Mouse (Mus musculus) G1E (cell line): Measurements from ENCODE around the gene Chmp2a. TPM values are rescaled to one million over a fixed set of nuclear protein-coding genes. Genes with fewer than 3 reads are reported as not detected.
A peak's percentile ranks its signal among the peaks of the same experiment; 100 is the strongest.
"Not testable (repeated sequence)": the region's sequence is repeated elsewhere in the genome, so short reads cannot be mapped to it uniquely, and the experiment has no call there.

Source experiments
- ATAC-seq: 2 replicates; pipeline ENCODE4 v1.8.0; 2016; ENCODE audit warnings: mild to moderate bottlenecking; ENCODE audit not compliant: insufficient number of reproducible peaks, poor library complexity, low FRiP score, severe bottlenecking; ENCODE audit errors: extremely low read depth
- DNase-seq: peaks from one replicate; pipeline ENCODE4 v3.0.0; 2012; ENCODE audit warnings: low spot score
- H3K27me3 ChIP-seq: 2 replicates; pipeline ENCODE4 v1.6.1; 2012; ENCODE audit warnings: mild to moderate bottlenecking, low read length, inconsistent platforms; ENCODE audit not compliant: insufficient read depth
- H3K36me3 ChIP-seq: replicated peaks from 2 replicates; pipeline ENCODE3; 2012; ENCODE audit warnings: mild to moderate bottlenecking, inconsistent platforms
- H3K4me1 ChIP-seq: 2 replicates; pipeline ENCODE4 v1.6.1; 2012; ENCODE audit warnings: low read depth, low read length, inconsistent platforms, mixed read lengths; ENCODE audit not compliant: insufficient read depth
- H3K4me3 ChIP-seq: 2 replicates; pipeline ENCODE4 v1.5.1; 2012; ENCODE audit warnings: low read depth, mild to moderate bottlenecking, inconsistent platforms, low read length, moderate library complexity, mixed read lengths
- H3K9me3 ChIP-seq: replicated peaks from 2 replicates; pipeline ENCODE4 v1.6.1; 2012; ENCODE audit warnings: inconsistent platforms
- CTCF ChIP-seq: IDR thresholded peaks from 2 replicates; pipeline ENCODE4 v1.5.1; 2012; ENCODE audit warnings: low read depth, low read length, inconsistent platforms, mixed read lengths
- GATA1 ChIP-seq: IDR thresholded peaks from 2 replicates; pipeline ENCODE4 v1.6.1; 2012; ENCODE audit warnings: borderline replicate concordance, low read length, inconsistent platforms, mixed read lengths
- GATA2 ChIP-seq: IDR thresholded peaks from 2 replicates; pipeline ENCODE4 v1.6.1; 2012; ENCODE audit warnings: low read depth, low read length, inconsistent platforms, borderline replicate concordance
- POLR2AphosphoS5 ChIP-seq: IDR thresholded peaks from 2 replicates; pipeline ENCODE4 v1.6.1; 2012; ENCODE audit warnings: low read depth, low read length, inconsistent platforms; ENCODE audit not compliant: insufficient replicate concordance
- TAL1 ChIP-seq: conservative IDR thresholded peaks from 2 replicates; pipeline ENCODE4 v1.6.1; 2012; ENCODE audit warnings: low read depth, low read length, inconsistent platforms, mixed read lengths
- polyA plus RNA-seq: library from polyadenylated mRNA; stranded (reverse); fragments of >175 nt; gene quantifications from 2 replicates; pipeline ENCODE4 v1.2.3, GENCODE M21; 2012
- total RNA-seq, 2 experiments: library from RNA; stranded (forward) in 1 of 2; stranded (reverse) in 1 of 2; fragments of 200-1000 nt in 1 of 2; fragments of >200 nt in 1 of 2; fragmentation: Nextera tagmentation in 1 of 2; gene quantifications; 2 replicates each; pipeline ENCODE4 v1.2.3; 2014 to 2017

Chmp2a gene
- total RNA-seq (2014; fragmentation: Nextera tagmentation) (148 and 163 TPM in 2 replicates), total RNA-seq (2017) (178 and 188 TPM in 2 replicates), polyA plus RNA-seq (141 and 289 TPM in 2 replicates)

GRCm38 (mm10) chr7:13034148-13034977, at the start of gene Chmp2a:
Gene Chmp2a (minus strand): TSS chr7:13034807.
- TF ChIP-seq POLR2AphosphoS5 (peak; percentile 94; the same call in 1 of the 2 replicates), GATA1 (no peak)
- Histone ChIP-seq H3K4me1 (peaks cover 73% of the 10 kb centered on the region), H3K9me3 (no peaks in the 10 kb centered on the region), H3K36me3 (peaks cover 73% of the 10 kb centered on the region), H3K27me3 (no peaks in the 10 kb centered on the region), H3K4me3 (peak within 1 kb of the TSS; percentile 83)
- DNase-seq (peak; percentile 93), ATAC-seq (peak; percentile 73)

DNA sequence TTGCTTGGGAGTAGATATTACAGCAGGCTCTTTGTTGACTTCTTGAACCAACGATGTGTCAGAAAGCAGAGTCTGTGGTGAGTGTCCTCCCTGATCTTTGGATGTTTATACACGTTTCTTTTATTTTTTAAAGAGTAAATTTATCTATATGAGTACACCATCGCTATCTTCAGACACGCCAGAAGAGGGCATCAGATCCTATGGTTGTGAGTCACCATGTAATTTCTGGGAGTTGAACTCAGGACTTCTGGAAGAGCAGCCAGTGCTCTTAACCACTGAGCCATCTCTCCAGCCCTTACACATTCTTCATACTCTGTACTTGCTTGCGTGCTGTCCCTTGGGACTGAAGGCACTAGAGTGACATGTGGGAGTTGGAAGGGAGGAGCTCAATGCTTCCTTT, 37.7 kb upstream of the Chmp2a start:
- H3K36me3 ChIP-seq: no peaks in the 10 kb centered on the region
- no peak overlapping the region for H3K4me3 ChIP-seq
- DNase-seq: no peak
- ATAC-seq: no peak
- no peaks in the 10 kb centered on the region for H3K9me3 ChIP-seq
- TF ChIP-seq POLR2AphosphoS5 (no peak), CTCF (no peak), TAL1 (no peak), GATA1 (no peak), GATA2 (no peak)
- H3K4me1 ChIP-seq: peaks cover 8% of the 10 kb centered on the region
- H3K27me3 ChIP-seq: no peaks in the 10 kb centered on the region

DNA sequence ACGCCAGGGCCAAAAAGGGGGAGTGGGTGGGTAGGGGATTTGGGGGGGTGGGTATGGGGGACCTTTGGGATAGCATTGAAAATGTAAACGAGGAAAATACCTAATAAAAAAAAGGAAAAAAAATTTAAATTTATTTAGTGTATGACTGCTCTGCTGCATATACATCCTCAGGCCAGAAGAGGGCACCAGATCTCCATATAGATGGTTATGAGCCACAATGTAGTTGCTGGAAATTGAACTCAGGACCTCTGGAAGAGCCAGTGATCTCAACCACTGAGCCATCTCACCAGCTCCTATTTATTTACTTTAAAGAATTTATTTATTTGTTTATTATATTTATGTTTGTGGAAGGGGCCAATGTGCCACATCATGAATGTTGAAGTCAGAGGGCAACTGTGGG, 28.8 kb upstream of the Chmp2a start:
- not testable (repeated sequence) for H3K4me1 ChIP-seq, H3K4me3 ChIP-seq, H3K9me3 ChIP-seq, H3K36me3 ChIP-seq, H3K27me3 ChIP-seq, DNase-seq, ATAC-seq
- 0 out of 2 replicates have a peak, but pooled peaks have one; percentile 30 for TF ChIP-seq CTCF

DNA sequence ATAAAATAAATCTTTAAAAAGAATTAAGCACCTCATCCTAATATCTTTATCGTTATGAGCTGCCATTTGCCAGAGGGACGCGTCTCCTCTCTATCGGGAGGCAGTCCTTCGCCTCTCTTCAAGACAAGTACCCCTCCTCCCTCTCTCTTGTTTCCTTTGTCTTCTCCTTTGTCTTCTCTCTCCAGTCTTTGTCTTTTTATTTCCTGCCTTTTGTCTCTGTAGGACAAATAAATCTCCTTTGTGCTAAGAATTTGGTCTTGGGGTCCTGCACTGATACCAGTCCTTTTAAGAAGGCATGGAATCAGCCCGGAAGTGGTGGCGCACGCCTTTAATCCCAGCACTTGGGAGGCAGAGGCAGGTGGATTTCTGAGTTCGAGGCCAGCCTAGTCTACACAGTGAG, 24.9 kb upstream of the Chmp2a start:
- H3K9me3 ChIP-seq: peaks cover under 1% of the 10 kb centered on the region; the same call in 1 of the 2 replicates
- ATAC-seq (no peak), DNase-seq (no peak)
- no peaks in the 10 kb centered on the region for H3K36me3 ChIP-seq
- TF ChIP-seq CTCF (no peak), POLR2AphosphoS5 (no peak), TAL1 (no peak), GATA2 (no peak), GATA1 (no peak)
- no peak overlapping the region for H3K4me3 ChIP-seq
- H3K4me1 ChIP-seq: peaks cover 5% of the 10 kb centered on the region
- peaks cover 4% of the 10 kb centered on the region; the same call in 1 of the 2 replicates for H3K27me3 ChIP-seq

DNA sequence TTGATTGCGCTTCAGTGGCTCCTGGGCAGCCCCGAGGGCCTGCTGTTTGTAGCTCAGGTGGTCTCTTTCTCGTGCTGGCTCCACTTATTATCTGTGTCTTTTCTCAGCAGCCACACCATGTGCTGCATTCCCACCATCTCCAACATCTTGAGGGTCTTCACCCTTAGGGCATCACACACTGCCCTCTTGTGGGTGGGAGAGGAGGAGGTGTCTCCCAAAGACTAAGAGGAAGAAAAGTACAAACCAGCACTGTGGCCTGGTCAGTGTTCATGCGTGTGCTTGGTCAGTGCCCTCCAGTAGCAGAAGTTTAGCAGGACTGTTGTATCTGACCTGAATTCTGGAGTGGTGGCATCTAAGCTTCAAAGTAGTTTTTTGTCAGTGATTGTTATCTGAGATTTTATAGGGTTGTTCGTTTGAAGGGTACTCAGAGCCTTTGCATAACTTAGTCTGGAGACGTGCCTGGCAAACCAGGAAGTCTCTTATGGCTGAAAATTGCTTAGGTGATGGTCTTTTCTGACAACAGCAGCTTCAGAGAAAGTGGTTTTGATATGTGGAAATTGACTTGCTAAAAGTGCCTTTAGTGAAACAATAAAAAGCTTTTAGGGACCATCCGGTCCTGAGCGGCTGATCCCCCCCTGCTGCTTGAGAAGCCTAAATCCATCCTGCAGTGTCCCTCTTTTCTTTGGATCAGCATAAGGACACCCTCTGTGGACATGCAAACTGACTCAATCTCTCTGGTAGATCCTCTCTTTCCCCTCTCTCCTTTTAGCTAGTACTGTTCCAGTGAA, 22.5 kb upstream of the Chmp2a start:
- Histone ChIP-seq H3K27me3 (peaks cover 10% of the 10 kb centered on the region; the same call in 1 of the 2 replicates), H3K4me1 (peaks cover 12% of the 10 kb centered on the region), H3K36me3 (no peaks in the 10 kb centered on the region), H3K4me3 (no peak overlapping the region), H3K9me3 (no peaks in the 10 kb centered on the region)
- TF ChIP-seq POLR2AphosphoS5 (no peak), TAL1 (no peak), GATA2 (no peak), CTCF (no peak), GATA1 (no peak)
- DNase-seq (no peak), ATAC-seq (no peak)

DNA sequence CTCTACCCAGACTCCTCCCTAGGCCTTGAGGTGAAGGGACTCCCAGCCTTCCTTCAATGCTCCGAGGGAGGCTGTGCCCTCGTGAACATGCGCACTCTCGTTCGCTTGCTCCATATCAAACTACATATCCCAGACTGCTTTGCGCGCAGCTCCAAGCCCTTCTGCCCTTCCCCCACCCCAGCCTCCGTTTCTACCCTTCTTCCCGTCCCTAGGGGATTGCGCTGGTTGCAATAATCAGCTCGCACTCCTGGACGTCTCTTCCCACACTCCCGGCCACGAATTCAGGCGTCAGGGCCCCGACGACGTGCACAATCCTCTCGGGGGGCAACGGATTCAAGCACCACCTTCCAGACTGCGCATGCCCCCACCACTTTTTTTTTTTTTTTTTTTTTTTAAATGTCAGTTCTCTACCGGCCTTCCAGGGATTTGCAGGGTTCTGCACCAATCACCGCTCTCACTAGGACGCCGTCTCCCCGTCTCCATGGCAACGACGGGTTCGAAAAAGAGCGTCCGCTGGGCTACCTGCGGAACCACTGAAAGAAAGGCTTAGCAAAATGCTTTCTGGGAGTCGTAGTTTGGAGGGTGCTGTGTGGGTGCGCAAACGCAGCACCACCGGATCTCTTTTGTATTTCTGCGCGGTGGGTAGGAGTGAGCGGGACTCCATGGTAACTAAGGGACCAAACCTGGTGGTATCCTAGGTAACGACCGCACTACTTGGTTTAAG, 19.8 kb upstream of the Chmp2a start, which contains the start of gene Mzf1:
Mzf1 (minus strand) TSS at position 478 of the 724 bp plus-strand sequence.
- Histone ChIP-seq H3K4me1 (peaks cover 12% of the 10 kb centered on the region), H3K36me3 (no peaks in the 10 kb centered on the region), H3K27me3 (peaks cover 17% of the 10 kb centered on the region; the same call in 1 of the 2 replicates), H3K4me3 (peak within 1 kb of the TSS; percentile 75), H3K9me3 (no peaks in the 10 kb centered on the region)
- DNase-seq (peak; percentile 53), ATAC-seq (peak; percentile 65)
- TF ChIP-seq GATA1 (no peak), GATA2 (no peak), TAL1 (no peak), CTCF (no peak)
